Mouse (Mus musculus): ENCODE data around the gene Jarid2.

Jarid2 gene

DNA sequence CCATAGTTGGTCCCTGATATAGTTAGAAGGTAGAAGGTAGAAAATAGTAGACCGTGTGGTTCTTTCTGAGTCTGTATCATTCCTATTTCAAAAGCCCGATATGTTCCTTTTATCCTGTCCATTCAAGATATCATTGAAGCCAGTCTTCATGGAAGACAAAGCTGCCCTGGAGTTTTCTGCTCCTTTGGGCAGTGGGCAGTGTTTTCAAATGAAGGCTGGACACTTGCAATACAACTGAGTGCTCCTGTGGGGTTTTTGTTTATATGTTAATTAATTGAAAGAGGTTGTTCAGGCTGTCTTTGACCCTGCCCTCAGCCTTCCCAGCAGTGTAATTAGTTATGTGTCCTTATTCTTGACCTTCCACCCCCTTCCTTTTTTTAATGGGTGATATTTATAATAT is 122.2 kb downstream of the Jarid2 start:
- no peak for DNase-seq

DNA sequence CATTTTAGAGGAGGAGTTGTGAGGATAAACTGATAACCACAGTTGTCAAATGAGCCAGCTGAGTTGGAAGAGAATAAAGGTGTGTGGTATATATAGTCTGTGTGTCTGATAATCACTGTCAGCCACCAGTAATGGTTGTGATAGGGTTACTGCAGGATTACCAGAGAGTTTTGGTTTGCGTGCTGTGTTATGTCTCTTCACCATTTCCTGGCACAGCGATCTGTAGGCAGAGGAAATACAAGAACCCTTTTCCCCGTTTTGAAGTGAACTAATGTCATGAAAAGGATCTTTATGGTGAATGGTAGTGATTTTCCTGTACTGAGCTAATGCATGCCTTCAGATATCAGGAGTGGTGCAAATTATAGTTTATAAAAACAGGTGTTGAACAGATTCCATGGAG is 122.8 kb downstream of the Jarid2 start:
- DNase-seq, result no peak

DNA sequence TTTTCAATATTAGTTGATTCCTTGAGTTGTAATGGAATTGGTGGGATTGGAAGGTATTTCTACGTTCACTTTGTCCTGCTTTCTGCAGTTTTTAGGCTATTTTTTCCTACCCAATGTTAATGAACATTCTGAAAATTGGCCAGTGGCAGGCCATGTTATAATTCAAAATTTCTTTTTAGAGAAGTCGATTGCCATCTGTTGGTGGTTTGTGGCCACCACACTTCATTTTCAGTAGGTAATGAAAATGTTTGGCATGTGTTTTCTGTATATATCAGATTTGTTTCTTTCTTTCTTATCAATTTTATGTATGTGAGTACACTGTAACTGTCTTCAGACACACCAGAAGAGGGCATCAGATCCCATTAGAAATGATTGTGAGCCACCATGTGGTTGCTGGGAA is 136.3 kb downstream of the Jarid2 start:
- DNase-seq, result no peak

DNA sequence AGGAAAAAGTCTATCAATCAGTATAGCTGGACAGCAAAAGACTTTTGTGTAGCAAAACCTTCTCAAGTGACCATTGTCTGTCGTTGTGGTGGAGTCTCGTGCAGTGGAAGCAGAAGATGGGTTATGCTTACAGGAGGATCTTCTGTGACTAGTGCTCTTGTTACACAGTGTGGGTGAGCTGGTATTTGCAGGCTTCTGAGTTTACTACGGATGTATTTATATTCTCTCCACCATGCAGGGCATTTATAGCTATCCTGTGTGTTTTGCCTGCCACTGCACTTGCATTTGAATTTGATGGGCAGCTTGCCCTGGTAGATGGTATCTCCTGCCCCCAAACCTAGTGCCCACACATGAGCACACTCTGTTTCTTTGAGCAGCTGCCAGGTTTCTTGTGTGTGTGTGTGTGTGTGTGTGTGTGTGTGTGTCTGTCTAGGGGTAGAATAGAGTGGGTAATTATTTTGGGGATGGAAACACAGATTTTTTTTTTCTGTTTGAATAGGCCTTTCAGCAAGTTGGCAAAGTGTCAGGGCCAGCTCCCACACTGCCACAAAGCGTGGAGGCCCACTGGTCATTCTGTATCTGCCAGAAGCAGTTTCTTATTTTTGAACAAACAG is 138.9 kb downstream of the Jarid2 start:
- DNase-seq, result peak; percentile 12

DNA sequence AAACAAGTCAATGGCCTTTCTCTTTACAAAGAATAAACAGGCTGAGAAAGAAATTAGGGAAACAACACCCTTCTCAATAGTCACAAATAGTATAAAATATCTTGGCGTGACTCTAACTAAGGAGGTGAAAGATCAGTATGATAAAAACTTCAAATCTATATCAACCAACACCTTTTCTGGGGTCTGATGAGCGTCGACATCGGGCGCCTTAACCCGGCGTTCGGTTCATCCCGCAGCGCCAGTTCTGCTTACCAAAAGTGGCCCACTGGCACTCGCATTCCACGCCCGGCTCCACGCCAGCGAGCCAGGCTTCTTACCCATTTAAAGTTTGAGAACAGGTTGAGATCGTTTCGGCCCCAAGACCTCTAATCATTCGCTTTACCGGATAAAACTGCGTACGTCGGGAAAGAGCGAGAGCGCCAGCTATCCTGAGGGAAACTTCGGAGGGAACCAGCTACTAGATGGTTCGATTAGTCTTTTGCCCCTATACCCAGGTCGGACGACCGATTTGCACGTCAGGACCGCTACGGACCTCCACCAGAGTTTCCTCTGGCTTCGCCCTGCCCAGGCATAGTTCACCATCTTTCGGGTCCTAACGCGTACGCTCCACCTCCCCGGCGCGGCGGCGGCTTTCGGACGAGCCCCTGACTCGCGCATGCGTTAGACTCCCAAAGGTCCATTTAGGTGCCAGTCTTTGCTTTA is 140.3 kb downstream of the Jarid2 start:
- peak; percentile 100 for DNase-seq

DNA sequence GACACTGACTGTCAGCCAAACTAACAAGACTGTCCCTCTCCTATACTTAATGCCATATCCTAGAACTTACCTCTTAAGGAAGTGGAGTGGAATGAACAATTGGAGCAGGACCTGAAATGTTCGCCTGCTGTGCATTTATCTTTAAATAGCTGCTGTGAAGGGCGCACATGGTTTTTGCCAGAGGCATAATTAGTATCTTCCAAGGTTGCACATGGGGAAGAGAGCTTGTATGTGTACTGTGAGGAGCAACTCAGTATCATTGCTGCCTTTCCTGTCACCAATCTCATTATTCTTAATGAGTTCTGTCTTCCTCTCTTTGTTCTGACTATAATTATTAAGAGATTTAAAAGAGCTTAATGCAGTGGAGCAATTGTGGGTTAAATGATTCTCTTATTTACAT is 147.5 kb downstream of the Jarid2 start:
- no peak for DNase-seq

DNA sequence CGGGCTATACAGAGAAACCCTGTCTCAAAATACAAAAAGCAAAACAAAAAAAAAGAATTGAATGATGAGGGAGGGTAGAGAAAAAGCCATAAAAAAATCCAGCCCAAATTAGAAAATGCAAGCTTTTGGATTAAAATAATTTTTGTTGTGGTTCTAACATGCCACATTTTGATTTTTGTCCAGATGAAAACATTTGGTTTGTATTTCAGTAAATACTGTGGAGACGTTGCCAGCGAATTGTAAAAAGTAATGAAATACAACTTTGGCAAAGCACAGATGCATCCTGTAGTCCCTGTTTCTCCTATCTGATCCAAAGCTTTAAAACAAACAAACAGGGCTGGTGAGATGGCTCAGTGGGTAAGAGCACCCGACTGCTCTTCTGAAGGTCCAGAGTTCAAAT is 151.7 kb downstream of the Jarid2 start:
- peak; percentile 37 for DNase-seq

DNA sequence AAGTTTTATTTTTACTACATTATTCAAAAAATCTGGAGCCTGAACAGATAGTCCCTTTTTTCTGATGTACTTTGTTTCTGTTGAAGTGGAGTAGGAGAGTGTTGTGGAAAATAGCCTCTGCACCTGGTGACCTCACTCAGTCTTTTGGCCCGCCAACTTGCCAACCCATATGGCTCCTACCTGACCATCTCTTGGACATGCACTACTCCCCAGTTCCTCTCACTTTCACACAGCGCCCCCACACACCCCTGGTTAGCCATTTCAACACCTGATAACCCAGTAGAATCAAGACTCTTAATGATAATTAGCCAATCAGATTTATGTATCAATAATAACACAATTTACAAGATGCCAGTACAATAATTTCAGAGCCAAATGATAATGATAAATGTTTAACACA is 156.9 kb downstream of the Jarid2 start:
- no peak for DNase-seq

DNA sequence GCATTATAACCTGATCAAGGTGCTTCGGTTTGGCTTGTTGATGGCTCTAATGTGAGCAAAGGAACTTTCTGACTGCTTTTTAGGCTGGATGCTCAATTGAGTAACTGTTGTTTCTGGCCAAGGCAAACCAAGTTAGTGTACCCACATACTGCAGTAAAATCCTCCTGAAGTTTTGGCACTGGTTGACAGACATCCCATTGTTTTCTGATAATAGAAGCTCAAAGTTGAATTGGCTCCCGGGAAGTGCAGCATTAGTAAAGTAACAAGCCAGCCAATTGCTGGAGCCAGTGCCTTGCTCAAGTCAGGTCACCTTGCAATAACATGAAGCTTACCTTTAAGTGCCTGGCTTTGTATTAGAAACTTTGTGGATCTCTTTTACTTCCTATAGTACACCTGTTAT is 161.3 kb downstream of the Jarid2 start:
- DNase-seq, result no peak

DNA sequence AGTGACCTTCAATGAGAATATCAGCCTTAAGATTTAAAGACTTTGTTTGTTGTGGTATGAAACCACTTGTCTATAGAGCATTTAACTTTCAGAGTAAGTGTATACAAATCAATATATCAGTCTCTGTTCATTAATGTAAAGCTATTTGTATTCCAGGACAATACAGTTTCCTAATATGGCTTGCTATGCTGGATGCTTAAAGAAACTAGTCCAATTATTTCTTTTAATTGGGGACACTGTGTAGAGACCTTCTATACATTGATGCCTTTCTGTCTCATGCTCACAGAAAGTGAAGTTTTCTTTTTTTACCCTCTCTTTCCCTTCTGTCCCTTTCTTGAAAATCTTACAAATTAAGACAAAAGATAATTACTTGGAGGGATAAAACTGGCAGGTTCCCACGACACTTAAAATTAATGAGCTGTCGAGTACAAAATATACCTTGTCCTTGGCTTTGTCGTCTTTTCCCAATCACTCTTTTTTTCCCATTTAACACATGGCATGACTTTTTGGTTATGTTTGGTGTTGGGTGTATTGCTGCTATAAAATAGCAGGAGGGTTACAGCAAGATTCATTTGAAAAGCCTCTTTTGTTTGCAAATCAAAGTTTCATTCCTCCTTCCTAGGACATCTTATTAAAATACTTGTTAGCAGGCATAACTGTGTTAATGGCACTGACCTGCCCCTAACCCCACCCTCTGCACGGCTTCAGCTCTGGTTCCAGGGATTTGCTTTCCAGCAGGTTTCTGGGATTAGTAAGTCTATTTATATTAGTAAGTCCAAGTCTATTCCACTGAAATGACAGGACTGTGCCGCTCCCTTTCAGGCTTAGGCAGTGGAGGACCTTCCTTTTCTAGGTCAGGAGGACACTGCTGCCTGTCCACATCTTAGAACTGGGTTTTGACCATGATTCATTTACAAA is 162.8 kb downstream of the Jarid2 start:
- no peak for DNase-seq

DNA sequence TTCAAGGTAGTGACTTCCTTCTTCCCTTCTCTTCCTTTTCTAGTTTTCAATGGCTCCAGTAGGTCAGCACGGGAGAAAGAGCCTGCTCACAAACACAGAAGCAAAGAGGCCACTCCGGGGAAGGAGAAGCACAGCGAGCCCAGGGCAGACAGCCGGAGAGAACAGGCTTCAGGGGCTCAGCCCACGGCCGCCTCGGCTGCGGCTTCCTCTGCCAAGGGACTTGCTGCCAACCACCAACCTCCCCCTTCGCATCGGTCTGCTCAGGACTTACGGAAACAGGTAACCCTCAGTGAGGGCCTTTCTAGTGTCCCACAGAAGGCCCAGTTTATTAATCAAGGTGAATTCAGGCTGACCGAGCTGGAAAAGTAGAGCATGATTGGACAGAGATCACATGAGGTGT is 166.9 kb downstream of the Jarid2 start:
- DNase-seq, result no peak

DNA sequence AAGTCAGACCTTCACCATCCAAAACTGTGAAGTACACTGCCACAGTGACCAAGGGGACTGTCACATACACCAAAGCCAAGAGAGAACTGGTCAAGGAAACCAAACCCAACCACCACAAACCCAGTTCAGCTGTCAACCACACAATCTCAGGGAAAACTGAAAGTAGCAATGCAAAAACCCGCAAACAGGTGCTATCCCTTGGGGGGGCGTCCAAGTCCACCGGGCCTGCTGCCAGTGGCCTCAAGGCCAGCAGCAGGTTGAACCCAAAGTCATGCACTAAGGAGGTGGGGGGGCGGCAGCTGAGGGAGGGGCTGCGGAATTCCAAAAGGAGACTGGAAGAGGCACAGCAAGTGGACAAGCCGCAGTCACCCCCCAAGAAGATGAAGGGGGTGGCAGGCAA is 173.0 kb downstream of the Jarid2 start:
- no peak for DNase-seq

DNA sequence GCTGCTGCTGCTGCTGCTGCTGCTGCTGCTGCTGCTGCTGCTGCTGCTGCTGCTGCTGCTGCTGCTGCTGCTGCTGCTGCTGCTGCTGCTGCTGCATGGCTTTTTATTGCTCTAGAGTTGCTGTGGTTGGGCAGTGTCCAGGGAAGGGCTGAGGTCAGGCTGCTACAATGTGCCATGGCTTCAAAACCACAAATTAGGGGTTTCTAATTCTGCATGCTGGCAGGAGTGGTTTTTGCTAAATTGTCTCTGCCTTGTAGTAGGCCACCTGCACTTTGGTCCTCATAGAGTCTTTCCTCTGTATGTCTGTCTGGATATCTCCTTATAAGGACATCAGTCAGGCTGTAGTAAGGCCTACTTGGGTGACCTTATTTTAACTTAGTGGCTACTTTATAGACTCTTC is 174.1 kb downstream of the Jarid2 start:
- DNase-seq, result no peak

DNA sequence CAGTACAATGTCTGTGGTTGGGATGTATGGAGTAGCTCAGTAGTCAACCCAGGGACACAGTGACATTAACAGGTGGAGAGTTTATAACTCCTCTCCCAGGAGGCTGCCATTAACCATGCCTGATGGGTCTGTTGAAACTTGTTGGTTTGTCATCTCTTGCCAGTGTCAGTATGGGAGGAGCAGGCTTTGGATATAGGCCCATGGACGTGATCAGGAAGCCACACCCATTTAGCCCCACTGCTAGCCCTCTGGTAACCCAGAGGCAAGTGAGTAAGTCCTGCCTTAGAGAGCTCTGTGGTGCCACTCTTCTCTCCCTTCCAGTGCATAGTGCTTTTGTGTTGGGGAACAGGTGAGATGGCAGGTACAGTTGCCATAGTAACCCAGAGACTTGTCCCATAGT is 175.0 kb downstream of the Jarid2 start:
- DNase-seq, result no peak

DNA sequence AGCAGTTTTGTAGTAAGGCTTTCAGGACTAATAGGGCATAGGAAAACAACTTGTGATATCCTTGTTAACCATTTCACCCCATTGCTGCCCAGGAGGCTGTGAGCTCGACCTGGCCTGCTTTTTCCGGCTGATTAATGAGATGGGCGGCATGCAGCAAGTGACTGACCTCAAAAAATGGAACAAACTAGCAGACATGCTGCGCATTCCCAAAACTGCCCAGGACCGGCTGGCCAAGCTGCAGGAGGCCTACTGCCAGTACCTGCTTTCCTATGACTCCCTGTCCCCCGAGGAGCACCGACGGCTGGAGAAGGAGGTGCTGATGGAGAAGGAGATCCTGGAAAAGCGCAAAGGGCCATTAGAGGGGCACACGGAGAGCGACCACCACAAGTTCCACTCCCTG is 176.9 kb downstream of the Jarid2 start:
- DNase-seq, result peak; percentile 74

DNA sequence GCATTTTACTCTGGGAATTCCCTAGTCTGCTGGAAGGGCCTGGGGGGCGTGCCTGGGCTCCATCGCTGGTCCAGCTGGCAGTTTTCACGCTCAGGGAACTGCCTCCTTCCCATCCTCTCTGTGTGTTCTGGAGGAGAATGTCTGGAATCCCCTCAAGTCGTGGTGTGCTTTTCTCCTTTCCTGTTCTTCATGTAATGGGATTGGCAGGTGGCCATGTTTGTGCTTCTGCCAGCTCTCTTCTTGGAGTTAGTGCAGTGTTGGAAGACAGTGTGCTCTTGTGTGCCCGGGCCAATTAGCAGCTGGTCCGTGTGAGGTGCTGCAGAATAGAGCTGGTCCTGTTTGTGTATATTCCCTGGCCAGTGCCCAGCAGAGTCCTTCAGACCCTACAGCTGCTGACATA is 178.4 kb downstream of the Jarid2 start:
- peak; percentile 88 for DNase-seq

DNA sequence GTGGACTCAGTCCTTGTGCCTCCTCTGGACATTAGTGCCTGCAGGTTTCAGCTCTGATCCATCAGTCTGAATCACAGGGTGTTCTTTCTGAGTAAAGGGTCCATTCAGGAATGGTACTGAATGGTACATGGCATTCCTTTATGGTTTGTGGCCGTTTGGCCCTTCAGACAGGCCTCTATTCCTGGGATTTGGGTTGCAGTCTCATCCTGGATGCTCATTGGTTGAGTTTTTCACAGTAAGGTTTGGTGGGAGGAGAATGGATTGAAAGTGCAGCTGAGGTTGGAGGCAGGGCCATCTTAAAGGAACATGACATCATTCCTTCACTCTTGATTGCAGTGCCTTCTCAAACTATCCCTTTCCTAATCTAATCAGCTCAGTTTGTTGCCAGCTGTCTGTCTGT is 179.5 kb downstream of the Jarid2 start:
- DNase-seq, result no peak

DNA sequence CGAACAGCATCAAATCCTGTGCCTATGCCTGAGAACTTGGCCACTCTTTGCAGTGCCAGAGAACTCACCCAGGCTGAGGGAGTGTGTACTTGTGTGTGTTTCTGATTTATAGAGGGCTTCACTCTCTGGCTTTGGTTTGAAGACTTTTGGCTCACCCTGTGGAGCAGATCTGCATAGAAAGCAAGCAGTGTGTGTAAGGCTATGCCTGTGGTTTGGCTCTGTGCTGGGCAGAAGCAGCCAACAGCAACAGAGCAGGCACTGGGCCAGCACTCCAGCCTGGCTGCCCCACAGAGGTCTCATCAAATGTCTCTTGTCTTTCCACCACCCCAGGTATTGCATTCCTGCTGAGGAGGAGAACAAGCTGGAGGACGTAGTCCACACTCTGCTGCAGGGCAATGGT is 183.6 kb downstream of the Jarid2 start:
- peak; percentile 72 for DNase-seq

DNA sequence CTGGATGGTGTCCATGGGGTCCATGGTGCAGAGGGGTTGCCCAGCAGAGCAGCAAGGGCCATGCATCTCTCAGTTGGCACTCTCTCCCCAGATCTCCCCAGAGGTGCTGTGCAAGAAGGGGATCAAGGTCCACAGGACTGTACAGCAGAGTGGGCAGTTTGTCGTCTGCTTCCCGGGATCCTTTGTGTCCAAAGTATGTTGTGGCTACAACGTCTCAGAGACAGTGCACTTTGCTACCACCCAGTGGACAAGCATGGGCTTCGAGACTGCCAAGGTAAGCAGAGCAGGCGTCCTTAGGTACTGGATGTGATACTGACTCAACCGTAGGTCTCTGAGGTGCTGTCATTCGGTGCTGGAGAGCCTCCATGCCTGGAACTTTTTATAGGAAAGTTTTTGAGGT is 184.3 kb downstream of the Jarid2 start:
- DNase-seq, result peak; percentile 74

DNA sequence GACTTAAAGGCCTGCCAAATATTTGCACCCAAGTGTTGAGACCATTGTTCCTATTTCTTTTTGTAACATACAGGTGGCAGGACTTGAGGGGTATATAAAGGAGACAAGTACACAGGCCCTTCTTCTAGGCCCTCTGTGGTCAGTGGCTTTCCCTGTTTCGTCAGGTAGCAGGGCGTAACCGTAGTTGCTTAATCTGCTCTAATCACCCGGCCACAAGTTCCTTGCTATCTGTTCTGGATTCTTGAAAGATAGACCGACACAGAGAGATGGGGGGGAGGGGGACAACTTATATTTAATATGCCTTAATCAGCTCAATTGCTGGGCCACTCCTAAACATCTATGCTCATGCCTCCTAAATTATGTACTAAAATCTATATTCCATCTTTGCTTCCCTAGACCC is 186.1 kb downstream of the Jarid2 start:
- no peak for DNase-seq

DNA sequence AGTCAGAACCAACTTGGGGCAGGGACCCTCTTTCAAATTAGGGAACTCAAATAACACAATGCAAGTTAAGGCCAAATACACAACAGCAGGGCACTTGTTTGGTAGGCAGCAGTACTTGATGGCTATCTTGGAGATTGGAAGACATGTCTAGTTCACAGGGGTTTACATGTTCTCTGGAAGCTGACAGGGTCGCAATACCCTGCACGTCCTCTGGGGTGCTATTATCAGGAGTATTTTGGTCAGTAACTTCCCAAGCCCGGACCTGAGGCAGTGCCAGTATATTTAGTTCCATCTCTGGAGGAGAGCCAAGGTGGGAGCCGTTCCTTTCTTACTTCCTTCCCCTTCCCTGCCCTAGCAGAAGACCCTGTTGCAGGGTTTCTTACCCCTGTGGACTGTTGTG is 186.7 kb downstream of the Jarid2 start:
- DNase-seq, result peak; percentile 38

DNA sequence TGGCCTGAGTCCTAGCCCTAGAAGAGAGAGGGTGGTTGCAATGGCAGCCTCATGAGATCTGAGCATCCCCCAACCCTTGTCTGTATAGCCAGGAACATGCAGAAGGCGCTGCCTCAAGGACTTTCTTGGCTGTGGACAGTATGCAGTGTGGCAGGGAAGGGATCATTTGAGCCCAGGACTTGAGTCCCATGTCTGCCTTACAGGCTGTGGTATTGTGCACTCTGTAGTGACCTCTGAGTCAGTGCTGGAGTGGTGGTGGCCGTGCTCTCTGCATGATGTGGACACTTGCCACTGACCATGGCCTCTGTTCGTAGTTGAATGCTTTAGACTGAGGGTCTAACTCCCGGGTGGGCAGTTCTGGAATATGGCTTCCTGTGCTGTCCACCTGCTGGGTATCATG is 187.9 kb downstream of the Jarid2 start:
- no peak for DNase-seq

DNA sequence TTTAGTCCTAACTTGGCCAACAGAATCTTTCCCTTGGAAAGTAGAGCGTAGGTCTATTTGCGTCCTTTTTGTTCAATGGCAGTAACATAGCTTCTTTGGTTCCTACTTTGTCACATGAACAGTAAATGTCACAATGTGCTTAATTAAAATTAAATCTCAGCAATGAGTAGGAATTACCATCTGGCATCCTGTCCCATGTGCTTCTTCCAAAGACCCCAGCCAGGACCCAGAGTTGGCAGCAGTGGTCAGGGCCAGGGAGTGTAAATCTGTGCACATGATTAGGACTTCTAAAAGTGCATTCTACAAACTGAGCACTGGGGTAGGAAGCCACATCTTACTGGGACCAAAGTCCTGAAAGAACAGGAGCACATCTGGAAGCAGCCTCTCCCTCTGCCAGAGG is 189.0 kb downstream of the Jarid2 start:
- DNase-seq, result no peak

DNA sequence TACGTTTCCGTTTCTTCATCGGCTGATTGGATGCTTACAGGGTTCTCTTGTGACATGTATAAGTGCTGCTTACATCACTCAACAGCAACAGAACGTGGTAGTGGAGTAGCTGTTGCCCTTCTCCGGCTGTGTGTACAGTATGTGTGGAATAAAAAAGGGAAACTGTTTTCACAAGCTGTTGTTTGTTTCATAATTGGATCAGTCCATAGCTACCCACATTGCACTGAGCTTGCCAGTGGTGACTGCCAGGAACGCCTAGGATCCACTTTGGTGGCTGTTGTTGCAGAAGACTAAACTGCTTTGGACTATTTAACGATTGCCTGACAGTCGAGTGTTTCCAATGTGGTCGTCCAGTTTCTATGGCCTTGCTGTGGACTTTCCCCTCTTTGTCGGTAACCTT is 191.8 kb downstream of the Jarid2 start:
- DNase-seq, result no peak

All from kidney, postnatal 14 days (tissue).